Mouse (Mus musculus) heart, adult 9 months (tissue): ENCODE measurements at regions not wholly inside any gene's neighbourhood (a gene's known extent, or its start where the extent isn't known, plus 50 kb on each side); places are given as distances from the start of the nearest gene placed in this dataset.
A peak's percentile ranks its signal among the peaks of the same experiment; 100 is the strongest.
"Not testable (repeated sequence)": the region's sequence is repeated elsewhere in the genome, so short reads cannot be mapped to it uniquely, and the experiment has no call there.

Source experiments
- DNase-seq, 2 experiments: peaks; one replicate each; pipeline ENCODE4 v3.0.0; 2022; ENCODE audit warnings: low spot score in 2 of 2

DNA sequence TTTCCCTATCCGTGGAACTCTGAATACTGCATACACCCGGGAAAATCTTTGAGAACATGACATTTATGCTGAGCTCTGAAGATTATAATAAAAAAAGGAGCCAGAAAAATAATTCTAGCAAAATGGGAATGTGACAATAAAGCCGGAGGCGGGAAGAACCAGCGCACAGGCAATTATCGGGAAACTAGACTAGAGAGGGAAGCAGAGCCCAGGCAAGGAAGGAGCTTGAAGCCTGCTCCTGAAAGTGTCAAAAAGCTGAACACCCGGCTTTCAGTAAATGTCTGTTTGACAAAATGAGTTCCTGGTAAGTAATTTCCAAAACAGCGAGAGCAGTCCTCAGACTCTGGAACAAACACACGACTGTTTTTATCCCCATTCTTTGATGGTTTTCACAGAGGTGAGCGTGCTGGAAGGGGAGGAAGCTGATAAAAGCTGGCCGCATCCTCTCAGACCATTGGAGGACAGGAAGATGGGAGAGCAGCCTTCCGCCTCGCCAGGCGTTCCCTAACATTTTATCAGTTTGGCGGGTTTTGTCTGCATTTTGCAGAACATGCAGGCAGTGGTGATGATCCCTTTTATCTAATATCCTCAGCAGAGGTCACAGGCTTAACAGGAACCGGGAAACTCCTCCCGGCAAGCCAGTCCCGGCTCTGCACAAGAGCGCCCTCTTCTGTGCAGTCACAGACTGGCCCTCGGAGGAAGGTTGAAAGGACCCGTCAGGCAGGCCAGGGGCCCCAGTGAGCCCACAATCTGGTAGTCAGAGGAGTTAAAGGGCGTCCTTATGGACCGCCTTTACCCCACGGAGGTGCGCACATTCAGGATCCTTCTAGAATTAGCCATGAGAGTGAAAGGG is 201.3 kb upstream of the 1700056E22Rik start:
- peak; percentile 53 to 67 for DNase-seq

DNA sequence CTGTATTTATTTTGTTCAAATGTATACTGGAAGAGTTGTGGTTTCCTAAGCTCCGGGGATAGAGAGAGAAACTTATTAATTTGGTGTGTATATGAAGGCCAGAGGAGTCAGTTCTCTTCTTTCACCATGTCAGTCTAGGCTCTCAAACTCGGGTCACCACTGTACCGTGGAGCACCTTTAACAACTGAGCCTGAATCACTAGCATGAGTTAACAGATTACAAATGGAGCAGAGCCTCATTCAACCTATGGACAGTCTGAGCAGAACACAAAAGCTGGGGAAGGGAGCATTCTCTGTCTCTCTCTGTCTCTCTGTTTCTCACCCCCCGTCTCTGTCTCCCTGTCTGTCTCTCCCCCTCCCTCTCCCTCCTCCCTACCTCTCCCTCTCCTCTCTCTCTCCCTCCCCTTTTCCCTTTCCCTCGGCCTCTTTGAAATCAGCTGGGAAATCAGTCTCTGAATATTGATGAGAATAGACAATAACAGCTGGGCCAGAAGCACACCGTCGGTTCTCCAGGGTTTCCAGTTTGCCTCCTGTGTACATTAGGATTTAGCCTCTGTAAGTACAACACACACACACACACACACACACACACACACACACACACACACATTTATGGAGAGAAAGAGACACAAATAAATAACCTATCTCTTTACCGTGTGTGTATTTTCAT is 200.4 kb upstream of the 1700056E22Rik start:
- DNase-seq = no peak

- no peak for DNase-seq
These were observed 199.7 kb upstream of the 1700056E22Rik start for GRCm38 (mm10) chr1:184233741-184234255.

DNA sequence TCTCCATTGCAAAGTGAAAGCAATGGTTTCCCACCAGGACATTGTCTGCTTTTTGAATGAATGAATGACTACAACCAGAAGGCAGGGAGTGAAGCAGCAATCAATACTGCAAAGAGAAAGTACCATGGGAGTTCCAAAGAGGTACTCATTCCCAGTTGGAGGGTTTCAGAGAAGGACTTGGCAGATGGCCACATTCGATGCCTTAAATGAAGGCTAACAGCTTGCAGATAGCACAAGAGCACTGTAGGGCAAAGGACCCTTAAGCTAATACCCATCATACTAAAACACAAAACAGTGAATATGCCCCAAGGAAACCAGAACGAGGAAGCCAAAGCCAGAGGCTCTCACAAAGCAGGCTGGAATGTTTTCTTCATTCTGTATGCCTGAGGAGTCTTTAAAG is 188.2 kb upstream of the 1700056E22Rik start:
- DNase-seq = no peak

DNA sequence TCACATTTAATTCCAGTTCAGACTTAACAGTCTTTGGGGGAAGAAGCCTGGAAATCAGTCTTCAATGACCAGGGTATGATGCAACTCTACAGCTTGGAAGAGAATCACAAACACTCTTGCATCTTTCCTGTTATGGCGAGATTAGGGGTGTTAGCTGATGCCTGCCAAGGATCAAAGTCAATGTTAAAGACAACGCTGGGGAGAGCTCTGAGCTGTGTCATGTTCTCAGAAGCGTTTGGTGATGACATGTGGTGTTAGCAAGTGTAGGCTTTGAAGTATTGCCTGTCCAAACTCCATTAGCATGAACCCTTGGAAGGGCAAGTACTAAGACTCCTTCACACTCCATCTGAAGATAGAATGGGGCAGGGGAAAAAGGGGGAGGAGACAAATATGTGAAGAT is 187.7 kb upstream of the 1700056E22Rik start:
- peak in 1 of 2 experiments; percentile 12 for DNase-seq

DNA sequence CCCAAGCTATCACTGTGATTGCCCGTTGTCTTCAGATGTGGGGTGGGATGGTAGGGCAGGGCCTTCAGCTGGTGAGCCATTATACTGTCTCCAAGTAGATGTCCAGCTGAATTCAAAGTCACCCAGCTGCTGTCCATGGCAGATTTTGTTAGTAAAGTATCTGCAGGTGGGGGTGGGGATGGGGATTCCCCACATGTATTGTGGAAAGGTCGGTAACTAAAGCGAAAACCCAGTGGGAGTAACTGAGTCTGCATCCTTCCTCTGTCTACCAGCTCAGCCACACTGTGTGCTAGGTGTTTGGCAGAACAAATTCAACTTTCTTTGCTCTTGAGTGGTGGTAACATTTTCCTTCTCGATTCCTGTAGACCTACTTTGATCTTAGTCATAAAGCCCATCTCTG is 163.2 kb upstream of the 1700056E22Rik start:
- no peak for DNase-seq

GRCm38 (mm10) chr1:184191325-184191724 is 157.2 kb upstream of the 1700056E22Rik start:
- no peak for DNase-seq

DNA sequence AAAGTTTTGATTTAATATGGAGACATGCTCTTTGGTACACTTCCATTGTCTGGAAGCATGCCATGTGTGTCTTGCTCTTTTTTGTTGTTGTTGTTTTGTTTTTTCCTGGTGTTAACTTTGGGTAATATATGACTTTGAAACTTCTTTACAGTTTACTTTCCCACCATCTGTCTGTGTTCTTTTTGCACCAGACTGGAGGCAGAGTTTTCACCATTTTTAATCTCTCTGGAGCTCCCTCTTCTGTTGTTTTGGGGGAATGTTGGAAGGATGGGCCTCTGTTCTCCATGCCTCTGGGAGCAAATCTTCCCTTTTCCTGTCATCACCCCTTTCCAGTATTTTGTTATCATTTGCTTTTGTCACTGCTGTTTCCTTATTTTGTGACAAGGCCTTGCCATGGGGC is 153.5 kb upstream of the 1700056E22Rik start:
- no peak for DNase-seq

DNA sequence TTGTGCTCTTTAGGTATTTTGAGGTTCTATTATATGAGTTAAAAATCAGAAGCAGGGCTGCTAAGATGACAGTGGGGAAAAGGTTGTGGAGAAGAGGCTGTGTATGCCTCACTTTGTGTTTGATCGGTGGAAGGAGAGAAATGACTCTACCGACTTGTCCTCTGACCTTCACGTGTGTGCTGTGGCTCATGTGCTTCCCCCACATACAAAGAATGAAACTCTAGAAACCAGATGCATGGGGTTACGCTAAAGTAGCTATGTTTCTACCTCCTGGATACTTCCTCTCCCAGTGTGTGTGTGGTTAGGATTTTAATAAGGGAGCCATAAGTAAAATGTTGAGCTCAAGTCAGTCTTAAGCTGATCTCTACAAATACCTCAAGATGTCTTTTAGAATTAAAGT is 148.1 kb upstream of the 1700056E22Rik start:
- DNase-seq = no peak

DNA sequence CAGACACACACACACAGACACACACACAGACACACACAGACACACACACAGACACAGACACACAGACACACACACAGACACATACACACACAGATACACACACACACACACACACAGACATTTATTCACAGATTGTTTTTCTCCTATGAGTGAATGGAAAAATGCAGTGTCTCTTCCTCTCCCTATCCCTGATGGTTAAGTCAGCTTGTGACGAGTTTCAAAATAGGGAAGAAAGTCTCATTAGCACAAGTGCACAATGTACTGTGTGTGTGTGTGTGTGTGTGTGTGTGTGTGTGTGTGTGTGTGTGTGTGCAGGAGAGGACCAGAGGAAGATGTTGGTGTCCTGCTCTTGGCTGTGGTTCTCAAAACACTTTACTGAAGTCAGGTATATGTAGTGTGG is 140.3 kb upstream of the 1700056E22Rik start:
- DNase-seq = not testable (repeated sequence)

- DNase-seq = no peak
These were observed 139.6 kb upstream of the 1700056E22Rik start for GRCm38 (mm10) chr1:184173739-184174138.

- DNase-seq = peak; percentile 49 to 55
These were observed 138.9 kb upstream of the 1700056E22Rik start for GRCm38 (mm10) chr1:184172986-184173385.

GRCm38 (mm10) chr1:184171601-184172000 is 137.5 kb upstream of the 1700056E22Rik start:
- no peak for DNase-seq

DNA sequence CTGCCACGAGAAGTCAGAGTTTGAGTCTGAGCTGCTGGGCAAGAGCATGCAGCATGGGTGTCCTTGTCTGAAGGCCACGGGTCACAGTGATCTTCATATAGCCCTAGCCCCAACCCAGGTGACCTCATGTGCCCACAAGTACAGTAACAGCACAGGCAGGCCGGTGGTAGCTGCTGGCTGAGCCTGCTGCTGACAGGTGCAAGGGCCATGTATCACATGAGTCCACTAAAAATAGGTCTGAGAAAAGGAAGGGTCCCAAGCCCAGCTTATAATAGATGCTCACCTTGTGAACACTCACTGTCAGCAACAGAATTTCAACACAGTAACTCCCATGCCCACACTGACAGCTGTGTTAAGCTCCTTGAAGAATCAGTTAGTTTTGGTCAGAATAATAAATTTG is 136.8 kb upstream of the 1700056E22Rik start:
- peak; percentile 62 to 69 for DNase-seq

GRCm38 (mm10) chr1:184169967-184170366 is 135.9 kb upstream of the 1700056E22Rik start:
- DNase-seq = no peak

- no peak for DNase-seq
These were observed 135.1 kb upstream of the 1700056E22Rik start for GRCm38 (mm10) chr1:184169034-184169783.

DNA sequence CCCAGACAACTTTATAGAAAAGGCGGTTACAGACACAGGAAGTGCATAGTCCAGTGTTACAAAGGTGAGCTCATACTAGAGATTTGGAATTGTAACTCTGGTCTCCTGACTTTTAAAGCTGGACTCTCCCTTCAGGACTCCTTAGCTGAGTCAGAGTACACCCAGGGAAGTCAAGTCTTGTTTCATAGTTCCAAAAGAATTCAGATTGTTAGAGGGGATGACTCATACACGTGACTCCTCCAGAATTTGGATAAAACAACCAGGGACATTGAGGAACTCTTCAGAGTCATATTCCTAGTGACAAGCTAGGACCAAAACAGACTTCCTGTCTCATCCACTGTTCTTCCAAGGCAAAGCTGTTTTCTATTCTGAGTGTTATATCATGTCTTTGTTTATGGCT is 132.8 kb upstream of the 1700056E22Rik start:
- no peak for DNase-seq

DNA sequence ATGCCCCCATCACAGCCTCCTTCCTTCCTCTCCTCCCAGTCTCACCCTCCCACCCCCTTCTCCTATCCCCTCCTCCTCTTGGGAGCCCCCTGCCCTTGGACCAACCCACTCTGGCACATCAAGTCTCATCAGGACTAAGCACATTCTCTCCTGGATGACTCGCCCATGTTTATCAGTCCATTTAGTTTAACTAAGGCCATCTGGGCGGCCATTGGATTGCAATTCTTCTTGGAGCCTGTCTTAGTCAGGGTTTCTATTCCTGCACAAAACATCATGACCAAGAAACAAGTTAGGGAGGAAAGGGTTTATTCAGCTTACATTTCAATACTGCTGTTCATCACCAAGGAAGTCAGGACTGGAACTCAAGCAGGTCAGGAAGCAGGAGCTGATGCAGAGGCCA is 128.4 kb upstream of the 1700056E22Rik start:
- DNase-seq = not testable (repeated sequence)

DNA sequence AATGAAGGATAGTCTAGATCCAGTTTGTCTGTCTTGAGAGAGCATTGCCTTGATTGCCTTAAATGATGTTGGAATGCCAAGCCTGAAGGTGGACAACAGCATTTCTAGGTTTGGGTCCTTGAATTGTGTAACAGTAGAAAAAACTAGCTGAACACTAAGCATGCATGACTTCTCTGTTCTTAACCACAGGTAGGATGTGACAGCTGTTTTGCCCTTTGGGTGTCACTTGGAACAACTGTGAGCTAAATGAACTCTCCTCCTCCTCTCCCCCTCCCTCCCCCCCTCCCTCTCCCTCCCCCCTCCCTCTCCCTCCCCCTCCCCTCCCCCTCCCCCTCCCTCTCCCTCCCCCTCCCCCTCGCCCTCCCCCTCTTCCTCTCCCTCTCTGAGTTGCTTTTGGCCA is 113.6 kb upstream of the 1700056E22Rik start:
- no peak for DNase-seq

DNA sequence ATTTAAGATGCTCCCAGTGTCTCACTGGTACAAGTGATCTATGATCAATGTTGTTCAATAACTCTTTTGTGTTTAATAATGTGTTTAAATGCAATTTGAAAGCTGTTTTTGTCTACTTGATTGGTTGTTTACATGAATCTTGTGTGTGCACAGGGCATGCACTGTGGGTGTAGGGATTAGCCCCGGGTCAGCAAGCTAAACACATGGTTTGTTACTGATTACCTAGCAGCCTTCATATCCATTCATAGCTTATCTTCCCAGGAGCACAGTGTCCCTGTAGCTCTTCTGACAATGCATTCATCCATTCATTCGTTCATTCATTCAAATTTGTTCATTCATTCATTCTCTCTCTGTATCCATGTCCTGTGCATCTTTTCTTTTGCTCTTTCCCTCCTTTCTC is 108.9 kb upstream of the 1700056E22Rik start:
- DNase-seq = no peak

DNA sequence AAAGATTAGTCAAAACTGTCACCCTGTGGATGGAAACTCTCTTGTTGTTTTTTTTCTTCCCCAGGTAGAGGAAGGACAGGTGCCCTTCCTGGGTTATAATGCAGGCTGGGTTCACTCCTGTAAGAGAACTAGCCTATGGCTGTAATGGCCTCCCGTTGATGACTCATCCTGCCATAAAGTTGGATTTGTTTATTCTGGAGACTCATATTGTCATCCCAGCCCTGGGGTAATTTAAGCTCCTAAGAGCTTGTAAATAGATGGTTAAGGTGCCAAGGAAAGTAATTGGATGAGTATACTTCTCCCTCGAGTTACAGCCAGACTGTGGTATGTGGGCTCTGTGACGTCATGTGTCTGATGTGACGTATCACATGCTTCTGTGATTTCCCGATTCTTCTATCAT is 106.4 kb upstream of the 1700056E22Rik start:
- DNase-seq = no peak

DNA sequence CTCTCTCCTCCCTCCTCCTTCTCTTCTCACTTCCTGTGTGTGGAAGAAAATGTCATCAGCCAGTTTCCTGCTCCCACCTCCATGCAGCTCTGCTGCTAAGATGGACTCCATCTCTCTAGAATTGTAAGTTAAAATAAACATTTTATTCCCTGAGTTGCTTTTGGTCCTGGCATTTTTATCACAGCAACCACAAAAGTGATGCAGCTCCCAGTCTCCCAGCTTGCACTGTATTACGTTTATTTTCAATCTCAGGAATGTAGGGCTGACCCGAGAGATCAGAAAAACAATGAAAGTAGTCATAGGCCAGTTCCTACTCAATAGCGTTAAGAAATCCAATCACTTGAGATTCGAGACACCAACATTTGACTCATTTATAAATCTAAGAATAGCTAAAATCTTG is 106.0 kb upstream of the 1700056E22Rik start:
- DNase-seq = no peak
